Mouse (Mus musculus): ENCODE results near the gene Ribc1.

Gene Ribc1

DNA sequence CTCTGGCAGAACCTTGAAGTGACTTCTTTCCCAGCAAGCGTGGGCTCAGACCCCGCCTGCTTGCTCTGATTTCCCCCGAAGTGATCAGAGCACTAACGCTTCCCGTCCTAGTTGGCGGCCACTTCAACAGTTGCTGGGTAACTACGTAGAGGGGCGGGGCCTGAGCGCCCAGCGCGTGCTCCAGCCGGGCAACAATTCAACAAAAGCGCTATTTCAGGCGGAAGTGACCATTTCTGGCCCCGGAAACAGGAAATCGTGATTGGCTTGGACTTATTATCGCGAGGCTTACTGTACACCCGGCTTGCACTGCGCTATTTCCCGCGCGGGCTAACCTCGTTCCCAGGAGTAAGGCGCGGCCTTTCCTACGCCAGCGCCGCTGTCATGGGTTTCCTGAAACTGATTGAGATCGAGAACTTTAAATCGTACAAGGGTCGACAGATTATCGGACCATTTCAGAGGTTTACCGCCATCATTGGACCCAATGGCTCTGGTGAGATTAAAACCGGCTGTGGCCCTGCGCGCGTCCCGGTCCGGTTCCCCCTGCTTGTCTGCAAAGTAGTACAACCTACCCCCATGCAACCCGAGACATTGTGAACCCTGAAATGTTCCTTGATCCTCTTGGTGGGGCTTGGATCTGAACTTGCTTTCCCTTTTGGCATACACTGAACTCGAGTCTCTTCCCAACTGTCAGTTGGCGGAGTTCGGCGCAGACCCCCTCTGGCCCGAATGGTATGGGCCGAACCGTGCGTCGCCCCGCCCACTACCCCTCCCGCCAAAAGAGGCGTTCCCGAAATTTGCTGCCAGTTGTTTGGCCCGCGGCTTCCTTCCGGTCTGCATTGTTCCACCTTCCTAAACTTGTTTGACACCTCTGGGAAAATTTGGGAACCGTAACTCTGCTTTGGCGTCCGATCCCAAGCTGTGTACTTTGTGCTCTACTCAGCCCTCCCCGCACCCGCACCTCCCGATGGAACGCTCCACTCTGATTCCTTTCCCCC, at the start of gene Ribc1, which contains the start of gene Smc1a:
Gene Ribc1 (minus strand): TSS at position 145 of the 995 bp plus-strand sequence.
Gene Smc1a (plus strand): TSS at position 278 of the 995 bp plus-strand sequence.
- DNase-seq (ENCODE audit: low spot score in 2 of 2), result peak; percentile 74 to 83

DNA sequence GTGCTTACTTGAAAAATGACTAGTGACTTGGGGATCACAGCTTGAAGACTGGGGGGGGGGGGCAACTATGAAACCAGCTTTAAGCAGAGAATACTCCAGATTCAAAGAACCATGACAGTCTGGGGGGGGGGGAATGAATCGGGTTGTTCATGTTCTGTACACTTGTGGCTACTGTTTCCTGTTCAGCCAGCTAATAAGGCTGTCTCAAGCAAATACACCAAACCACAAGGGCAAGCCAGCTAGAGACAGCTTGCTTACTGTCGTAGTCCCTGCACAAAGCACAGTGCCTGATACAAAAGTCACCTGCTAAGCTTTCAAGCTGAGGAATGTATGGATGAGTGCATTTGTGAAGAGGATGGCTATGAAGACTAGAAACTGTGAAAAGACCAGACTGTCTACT, 49.6 kb upstream of the Ribc1 start:
- no peak for DNase-seq (ENCODE audit: low spot score in 2 of 2)

DNA sequence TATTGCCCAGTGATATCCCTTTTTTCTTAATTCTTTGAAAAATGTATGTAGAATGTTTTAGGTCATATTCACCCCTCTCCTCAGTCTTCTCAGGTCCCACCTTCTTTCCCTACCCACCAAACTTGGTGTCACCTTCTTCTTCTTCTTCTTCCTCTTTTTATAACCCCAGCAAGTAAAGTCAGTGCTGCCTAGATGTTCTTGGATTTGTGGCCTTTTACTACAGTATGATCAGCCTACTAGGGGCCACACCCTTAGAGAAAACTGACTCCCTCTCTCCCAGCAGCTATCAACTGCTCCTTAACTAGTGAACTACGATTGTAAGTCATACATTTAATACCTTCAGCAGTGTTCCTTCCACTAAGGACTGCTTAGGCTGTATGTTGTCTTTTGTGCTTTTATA, 38.0 kb upstream of the Ribc1 start:
- DNase-seq (ENCODE audit: low spot score in 2 of 2), result no peak

GRCm38 (mm10) chrX:152052546-152052945, 36.5 kb upstream of the Ribc1 start:
- DNase-seq (ENCODE audit: low spot score in 2 of 2), result no peak

- no peak for DNase-seq (ENCODE audit: low spot score in 2 of 2)
Observed at GRCm38 (mm10) chrX:152047230-152047629, 31.1 kb upstream of the Ribc1 start.

- DNase-seq (ENCODE audit: low spot score in 2 of 2), result no peak
Observed at GRCm38 (mm10) chrX:152039865-152040264, 23.8 kb upstream of the Ribc1 start.

DNA sequence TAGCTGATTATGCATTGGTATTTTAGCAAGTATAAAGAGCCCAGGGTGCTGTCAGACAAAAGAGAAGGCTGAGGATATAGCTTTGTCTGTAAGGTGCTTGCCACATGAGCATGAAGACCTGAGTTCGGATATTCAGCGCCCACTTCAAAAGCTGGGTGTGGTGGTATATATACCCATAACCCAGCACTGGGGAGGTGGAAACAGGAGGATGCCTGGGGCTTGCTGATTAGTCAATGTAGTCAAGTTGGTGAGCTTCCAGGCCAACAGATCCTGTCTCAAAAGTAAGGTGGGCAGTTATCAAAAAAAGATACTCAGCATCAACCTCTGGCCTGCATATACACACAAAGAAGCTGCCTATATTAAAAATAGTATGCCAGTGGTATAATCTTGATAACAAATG, 3.2 kb upstream of the Ribc1 start:
- no peak for DNase-seq (ENCODE audit: low spot score in 2 of 2)

DNA sequence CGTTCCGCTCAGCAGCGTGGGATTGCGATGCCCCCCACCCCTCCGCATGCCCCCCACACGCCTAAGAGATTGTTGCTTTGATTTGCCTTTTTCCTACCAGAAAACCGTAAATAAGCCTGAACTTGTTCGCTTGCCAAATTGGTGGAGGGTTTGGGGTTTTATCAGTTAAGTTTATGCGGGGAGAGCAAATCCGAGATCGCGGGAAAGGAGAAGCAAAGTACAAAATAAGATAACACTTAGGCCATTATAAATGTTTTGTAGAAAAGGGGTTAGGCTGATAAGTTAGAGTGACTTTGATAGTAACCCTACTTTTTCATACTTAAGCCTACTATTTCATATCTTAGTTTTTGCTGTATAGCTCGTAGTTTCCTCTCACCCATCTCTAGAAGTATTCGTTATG, 1.1 kb upstream of the Ribc1 start:
- DNase-seq (ENCODE audit: low spot score in 2 of 2), result no peak

DNA sequence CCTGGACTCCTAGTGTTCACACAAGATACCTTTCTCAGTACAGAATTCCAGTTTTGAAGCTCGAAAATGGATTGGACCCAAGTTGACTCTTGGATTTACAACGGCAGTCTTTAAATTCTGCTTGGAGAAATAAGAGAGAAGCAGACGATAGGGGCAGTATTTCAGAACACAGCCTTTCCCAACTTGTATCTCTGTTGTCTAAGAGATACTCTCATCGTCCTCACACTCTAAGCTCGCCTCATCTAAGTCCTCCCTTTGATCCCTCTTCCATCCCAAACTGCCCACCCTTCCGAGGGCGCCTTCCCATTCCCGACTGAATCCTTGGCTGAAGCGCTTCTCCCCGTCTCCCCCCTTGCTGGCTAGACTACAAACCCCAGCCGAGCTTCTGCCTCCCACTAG, 344 bp downstream of the Ribc1 start:
- DNase-seq (ENCODE audit: low spot score in 2 of 2), result no peak

- DNase-seq (ENCODE audit: low spot score in 2 of 2), result no peak
Observed at GRCm38 (mm10) chrX:152007863-152008262, 8.2 kb downstream of the Ribc1 start.

DNA sequence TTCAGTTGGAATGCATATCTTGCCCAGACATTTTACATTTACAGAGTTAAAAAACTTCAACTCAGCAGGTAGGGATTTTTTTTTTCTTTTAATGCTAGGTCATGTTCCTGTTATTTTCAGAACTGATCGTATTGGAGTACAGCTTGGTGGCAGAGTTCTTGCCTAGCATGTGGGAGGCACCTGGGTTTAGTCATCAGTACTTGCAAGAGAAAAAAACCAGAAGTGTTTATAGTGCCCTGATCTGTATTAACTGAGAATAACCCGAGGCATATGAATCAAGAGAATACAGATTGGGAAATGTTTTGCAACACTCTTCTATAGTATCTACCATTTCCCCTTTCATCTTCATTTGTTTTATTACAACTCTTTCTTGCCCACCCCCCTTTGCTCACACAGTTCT, 13.2 kb downstream of the Ribc1 start:
- DNase-seq (ENCODE audit: low spot score in 2 of 2), result no peak

DNA sequence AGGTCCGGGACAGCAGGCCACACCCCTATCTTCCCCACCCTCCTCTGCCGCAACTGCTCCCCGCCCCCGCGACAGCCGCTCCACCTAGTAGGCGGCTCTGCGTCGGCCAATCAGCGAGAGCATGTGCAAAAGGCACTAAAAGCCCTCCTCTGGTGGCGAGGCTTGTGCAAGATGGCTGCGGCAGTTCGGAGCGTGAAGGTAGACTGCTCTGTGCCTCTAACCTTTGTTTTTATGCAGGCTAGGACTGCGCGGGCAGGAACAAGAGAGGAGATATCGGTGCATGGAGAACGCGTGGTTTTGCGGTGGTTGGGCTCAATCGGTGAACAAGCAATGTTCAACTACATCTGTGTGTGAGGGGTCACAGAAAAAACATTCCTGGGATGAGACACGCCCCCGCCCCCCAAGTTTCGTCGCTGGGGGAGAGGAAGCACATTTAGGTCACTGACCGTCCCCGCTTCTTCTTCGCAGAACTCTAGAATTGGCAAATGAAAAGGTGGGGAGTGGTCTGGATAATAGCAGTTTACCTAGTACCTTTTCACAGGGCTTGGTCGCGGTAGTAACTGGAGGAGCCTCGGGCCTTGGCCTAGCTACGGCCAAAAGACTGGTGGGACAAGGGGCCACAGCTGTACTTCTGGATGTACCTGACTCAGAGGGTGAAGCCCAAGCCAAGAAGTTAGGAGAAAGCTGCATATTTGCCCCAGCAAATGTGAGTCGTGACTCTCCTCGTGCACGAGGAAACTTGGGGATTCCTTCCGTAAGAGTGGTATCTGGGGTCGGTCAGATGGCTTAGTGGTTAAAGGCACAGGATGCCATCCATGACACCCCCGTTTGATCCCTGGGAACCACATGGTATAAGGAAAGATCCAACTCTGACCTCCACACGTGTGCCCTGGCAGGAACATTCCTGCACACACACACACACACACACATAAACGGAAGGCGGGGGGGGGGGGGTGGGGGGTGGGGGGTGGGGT, 14.1 kb downstream of the Ribc1 start, which contains the start of gene Hsd17b10:
Gene Hsd17b10 (plus strand): TSS at position 109 of the 974 bp plus-strand sequence.
- peak; percentile 54 to 69 for DNase-seq (ENCODE audit: low spot score in 2 of 2)

DNA sequence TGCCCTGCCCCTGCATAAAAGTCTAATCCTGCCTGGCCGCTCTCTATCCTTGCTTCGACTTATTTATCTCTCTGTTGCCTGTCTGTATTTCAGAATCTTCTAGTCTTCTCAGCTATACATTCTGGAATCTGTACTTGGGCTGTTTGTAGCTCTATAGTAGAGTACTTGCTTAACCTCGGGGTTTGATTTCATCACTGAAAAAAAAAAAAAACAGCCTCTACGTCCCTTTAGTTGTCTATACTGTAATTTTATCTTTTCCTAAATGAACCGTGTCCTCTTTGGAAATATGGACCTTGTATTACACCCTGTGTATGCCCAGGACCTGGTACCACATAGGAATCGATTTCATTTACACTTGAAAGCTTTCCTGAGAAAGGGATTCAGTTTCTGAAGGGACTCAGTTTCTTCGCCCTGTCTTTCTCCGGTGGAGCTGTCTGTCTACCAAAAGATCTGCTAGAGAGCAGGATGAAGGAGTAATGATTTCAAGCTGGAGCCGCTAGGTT, 14.9 kb downstream of the Ribc1 start:
- no peak for DNase-seq (ENCODE audit: low spot score in 2 of 2)

- DNase-seq (ENCODE audit: low spot score in 2 of 2), result no peak
Observed at GRCm38 (mm10) chrX:151999006-151999710, 16.9 kb downstream of the Ribc1 start.
